Mouse (Mus musculus) stomach, postnatal 0 days (tissue): Measurements from ENCODE around the gene Ralb.

Experiments used
- CTCF ChIP-seq: IDR thresholded peaks from 2 replicates; pipeline ENCODE4 v1.5.1; 2016; ENCODE audit warnings: antibody characterized with exemption, low read depth, mild to moderate bottlenecking, moderate library complexity
- EP300 ChIP-seq: optimal IDR thresholded peaks from 2 replicates; pipeline ENCODE3; 2016; ENCODE audit warnings: antibody characterized with exemption

- TF ChIP-seq EP300 (no peak), CTCF (no peak)
These were observed 41.1 kb upstream of the Ralb start for GRCm38 (mm10) chr1:119545671-119546070.
